Mouse (Mus musculus): ENCODE measurements around the gene Ifitm2. TPM values are rescaled to one million over a fixed set of nuclear protein-coding genes. Genes with fewer than 3 reads are reported as not detected.

Ifitm2 gene
- polyA plus RNA-seq, 1 experiment from 2014 or later, result 383 TPM

GRCm38 (mm10) chr7:140951765-140952164 lies 4.0 kb downstream of the Ifitm2 start:
- H3K27me3 ChIP-seq (ENCODE audit: control insufficient read depth, insufficient read depth, low read length), result no peaks in the 10 kb centered on the region
- DNase-seq (ENCODE audit: low spot score) (no peak), ATAC-seq (ENCODE audit: insufficient read depth, low FRiP score, low TSS enrichment) (no peak)
- no peaks in the 10 kb centered on the region for H3K9me3 ChIP-seq (ENCODE audit: control insufficient read depth, low read length)
- 68% methylated on average over 6 of the region's 6 CpGs for WGBS
- H3K4me3 ChIP-seq (ENCODE audit: low read depth, low read length), result no peak overlapping the region
- H3K36me3 ChIP-seq (ENCODE audit: control insufficient read depth, insufficient read depth, low read length), result peaks cover 2% of the 10 kb centered on the region; the same call in 1 of the 2 replicates
- no peak overlapping the region for H3K4me2 ChIP-seq (ENCODE audit: low read depth)
- 0 out of 2 replicates have a peak, but pooled peaks cover 7% of the 10 kb centered on the region for H3K4me1 ChIP-seq (ENCODE audit: control insufficient read depth, insufficient read depth, low read length)
- H3K27ac ChIP-seq (ENCODE audit: low read depth, low read length), result no peak overlapping the region
- H3K9ac ChIP-seq (ENCODE audit: low read length), result no peak overlapping the region

- no peaks in the 10 kb centered on the region for H3K9me3 ChIP-seq (ENCODE audit: control insufficient read depth, low read length)
- no peak overlapping the region for H3K27ac ChIP-seq (ENCODE audit: low read depth, low read length)
- WGBS, result 36% methylated on average over 8 of the region's 8 CpGs
- H3K9ac ChIP-seq (ENCODE audit: low read length), result no peak overlapping the region
- H3K4me3 ChIP-seq (ENCODE audit: low read depth, low read length), result no peak overlapping the region
- DNase-seq (ENCODE audit: low spot score), result no peak
- H3K4me1 ChIP-seq (ENCODE audit: control insufficient read depth, insufficient read depth, low read length), result 0 out of 2 replicates have a peak, but pooled peaks cover 7% of the 10 kb centered on the region
- H3K36me3 ChIP-seq (ENCODE audit: control insufficient read depth, insufficient read depth, low read length), result peaks cover 2% of the 10 kb centered on the region; the same call in 1 of the 2 replicates
- no peak; the same call in none of the 2 replicates for ATAC-seq (ENCODE audit: insufficient read depth, low FRiP score, low TSS enrichment)
- no peak overlapping the region for H3K4me2 ChIP-seq (ENCODE audit: low read depth)
- H3K27me3 ChIP-seq (ENCODE audit: control insufficient read depth, insufficient read depth, low read length), result no peaks in the 10 kb centered on the region
Observed at GRCm38 (mm10) chr7:140951051-140951450, 4.7 kb downstream of the Ifitm2 start.

- Histone ChIP-seq H3K4me1 (ENCODE audit: control insufficient read depth, insufficient read depth, low read length) (0 out of 2 replicates have a peak, but pooled peaks cover 7% of the 10 kb centered on the region), H3K9me3 (ENCODE audit: control insufficient read depth, low read length) (no peaks in the 10 kb centered on the region), H3K36me3 (ENCODE audit: control insufficient read depth, insufficient read depth, low read length) (peaks cover 2% of the 10 kb centered on the region; the same call in 1 of the 2 replicates), H3K27ac (ENCODE audit: low read depth, low read length) (no peak within 1 kb of the TSS), H3K27me3 (ENCODE audit: control insufficient read depth, insufficient read depth, low read length) (no peaks in the 10 kb centered on the region), H3K4me3 (ENCODE audit: low read depth, low read length) (no peak within 1 kb of the TSS), H3K4me2 (ENCODE audit: low read depth) (no peak within 1 kb of the TSS), H3K9ac (ENCODE audit: low read length) (no peak within 1 kb of the TSS)
- WGBS, result 51% methylated on average over 16 of the region's 16 CpGs
- DNase-seq (ENCODE audit: low spot score) (no peak), ATAC-seq (ENCODE audit: insufficient read depth, low FRiP score, low TSS enrichment) (no peak)
Observed at GRCm38 (mm10) chr7:140949824-140950530, 5.8 kb downstream of the Ifitm2 start, which contains the start of gene Ifitm5. TSS of gene Ifitm5 (minus strand) at chr7:140950291.

GRCm38 (mm10) chr7:140949255-140949654 lies 6.5 kb downstream of the Ifitm2 start:
- peaks cover 2% of the 10 kb centered on the region; the same call in 1 of the 2 replicates for H3K36me3 ChIP-seq (ENCODE audit: control insufficient read depth, insufficient read depth, low read length)
- WGBS, result 90% methylated on average over 6 of the region's 6 CpGs
- H3K4me2 ChIP-seq (ENCODE audit: low read depth), result no peak overlapping the region
- no peak overlapping the region for H3K9ac ChIP-seq (ENCODE audit: low read length)
- 0 out of 2 replicates have a peak, but pooled peaks cover 7% of the 10 kb centered on the region for H3K4me1 ChIP-seq (ENCODE audit: control insufficient read depth, insufficient read depth, low read length)
- H3K9me3 ChIP-seq (ENCODE audit: control insufficient read depth, low read length), result no peaks in the 10 kb centered on the region
- no peak for DNase-seq (ENCODE audit: low spot score)
- no peaks in the 10 kb centered on the region for H3K27me3 ChIP-seq (ENCODE audit: control insufficient read depth, insufficient read depth, low read length)
- no peak overlapping the region for H3K4me3 ChIP-seq (ENCODE audit: low read depth, low read length)
- no peak overlapping the region for H3K27ac ChIP-seq (ENCODE audit: low read depth, low read length)
- no peak for ATAC-seq (ENCODE audit: insufficient read depth, low FRiP score, low TSS enrichment)

- ATAC-seq (ENCODE audit: insufficient read depth, low FRiP score, low TSS enrichment) (no peak), DNase-seq (ENCODE audit: low spot score) (no peak)
- no peak overlapping the region for H3K27ac ChIP-seq (ENCODE audit: low read depth, low read length)
- H3K4me2 ChIP-seq (ENCODE audit: low read depth), result no peak overlapping the region
- H3K9me3 ChIP-seq (ENCODE audit: control insufficient read depth, low read length), result no peaks in the 10 kb centered on the region
- H3K9ac ChIP-seq (ENCODE audit: low read length), result no peak overlapping the region
- no peak overlapping the region for H3K4me3 ChIP-seq (ENCODE audit: low read depth, low read length)
- H3K27me3 ChIP-seq (ENCODE audit: control insufficient read depth, insufficient read depth, low read length), result no peaks in the 10 kb centered on the region
- H3K4me1 ChIP-seq (ENCODE audit: control insufficient read depth, insufficient read depth, low read length), result 0 out of 2 replicates have a peak, but pooled peaks cover 7% of the 10 kb centered on the region
- peaks cover 2% of the 10 kb centered on the region; the same call in 1 of the 2 replicates for H3K36me3 ChIP-seq (ENCODE audit: control insufficient read depth, insufficient read depth, low read length)
- 91% methylated on average over 8 of the region's 8 CpGs for WGBS
Observed at GRCm38 (mm10) chr7:140948161-140948560, 7.6 kb downstream of the Ifitm2 start.

- H3K9ac ChIP-seq (ENCODE audit: low read length), result no peak overlapping the region
- no peak overlapping the region for H3K4me2 ChIP-seq (ENCODE audit: low read depth)
- H3K9me3 ChIP-seq (ENCODE audit: control insufficient read depth, low read length), result no peaks in the 10 kb centered on the region
- DNase-seq (ENCODE audit: low spot score) (no peak), ATAC-seq (ENCODE audit: insufficient read depth, low FRiP score, low TSS enrichment) (no peak)
- H3K4me3 ChIP-seq (ENCODE audit: low read depth, low read length), result no peak overlapping the region
- peaks cover 2% of the 10 kb centered on the region; the same call in 1 of the 2 replicates for H3K36me3 ChIP-seq (ENCODE audit: control insufficient read depth, insufficient read depth, low read length)
- peaks cover 9% of the 10 kb centered on the region for H3K4me1 ChIP-seq (ENCODE audit: control insufficient read depth, insufficient read depth, low read length)
- H3K27ac ChIP-seq (ENCODE audit: low read depth, low read length), result no peak overlapping the region
- no peaks in the 10 kb centered on the region for H3K27me3 ChIP-seq (ENCODE audit: control insufficient read depth, insufficient read depth, low read length)
- WGBS, result 64% methylated on average over 7 of the region's 7 CpGs
Observed at GRCm38 (mm10) chr7:140946980-140947379, 8.8 kb downstream of the Ifitm2 start.

- H3K4me3 ChIP-seq (ENCODE audit: low read depth, low read length), result no peak overlapping the region
- H3K36me3 ChIP-seq (ENCODE audit: control insufficient read depth, insufficient read depth, low read length), result peaks cover 2% of the 10 kb centered on the region; the same call in 1 of the 2 replicates
- H3K4me2 ChIP-seq (ENCODE audit: low read depth), result no peak overlapping the region
- peaks cover 10% of the 10 kb centered on the region for H3K4me1 ChIP-seq (ENCODE audit: control insufficient read depth, insufficient read depth, low read length)
- WGBS, result 91% methylated on average over 10 of the region's 10 CpGs
- DNase-seq (ENCODE audit: low spot score) (no peak), ATAC-seq (ENCODE audit: insufficient read depth, low FRiP score, low TSS enrichment) (no peak)
- no peak overlapping the region for H3K9ac ChIP-seq (ENCODE audit: low read length)
- no peaks in the 10 kb centered on the region for H3K9me3 ChIP-seq (ENCODE audit: control insufficient read depth, low read length)
- H3K27me3 ChIP-seq (ENCODE audit: control insufficient read depth, insufficient read depth, low read length), result no peaks in the 10 kb centered on the region
- H3K27ac ChIP-seq (ENCODE audit: low read depth, low read length), result no peak overlapping the region
Observed at GRCm38 (mm10) chr7:140946311-140946710, 9.5 kb downstream of the Ifitm2 start.

GRCm38 (mm10) chr7:140945247-140945646 lies 10.5 kb downstream of the Ifitm2 start:
- ATAC-seq (ENCODE audit: insufficient read depth, low FRiP score, low TSS enrichment) (no peak), DNase-seq (ENCODE audit: low spot score) (no peak)
- Histone ChIP-seq H3K27me3 (ENCODE audit: control insufficient read depth, insufficient read depth, low read length) (no peaks in the 10 kb centered on the region), H3K4me1 (ENCODE audit: control insufficient read depth, insufficient read depth, low read length) (peaks cover 8% of the 10 kb centered on the region), H3K9ac (ENCODE audit: low read length) (no peak overlapping the region), H3K9me3 (ENCODE audit: control insufficient read depth, low read length) (no peaks in the 10 kb centered on the region), H3K4me2 (ENCODE audit: low read depth) (no peak overlapping the region), H3K27ac (ENCODE audit: low read depth, low read length) (no peak overlapping the region), H3K4me3 (ENCODE audit: low read depth, low read length) (no peak overlapping the region), H3K36me3 (ENCODE audit: control insufficient read depth, insufficient read depth, low read length) (peaks cover 2% of the 10 kb centered on the region; the same call in 1 of the 2 replicates)
- 90% methylated on average over 5 of the region's 5 CpGs for WGBS

- Histone ChIP-seq H3K4me1 (ENCODE audit: control insufficient read depth, insufficient read depth, low read length) (peaks cover 10% of the 10 kb centered on the region), H3K27ac (ENCODE audit: low read depth, low read length) (no peak overlapping the region), H3K9ac (ENCODE audit: low read length) (no peak overlapping the region), H3K27me3 (ENCODE audit: control insufficient read depth, insufficient read depth, low read length) (no peaks in the 10 kb centered on the region), H3K36me3 (ENCODE audit: control insufficient read depth, insufficient read depth, low read length) (peaks cover 2% of the 10 kb centered on the region; the same call in 1 of the 2 replicates), H3K4me3 (ENCODE audit: low read depth, low read length) (no peak overlapping the region), H3K9me3 (ENCODE audit: control insufficient read depth, low read length) (no peaks in the 10 kb centered on the region), H3K4me2 (ENCODE audit: low read depth) (no peak overlapping the region)
- DNase-seq (ENCODE audit: low spot score) (no peak), ATAC-seq (ENCODE audit: insufficient read depth, low FRiP score, low TSS enrichment) (no peak)
- 89% methylated on average over 7 of the region's 7 CpGs for WGBS
Observed at GRCm38 (mm10) chr7:140944236-140944635, 11.6 kb downstream of the Ifitm2 start.

Data from neural tube, embryonic 11.5 days (tissue).